Mouse (Mus musculus) megakaryocyte progenitor cell, adult 5-6 weeks (primary cell): ENCODE results near the gene Rpl23a. TPM values are rescaled to one million over a fixed set of nuclear protein-coding genes. Genes with fewer than 3 reads are reported as not detected.

Experiments
- ATAC-seq: replicated peaks from 2 replicates; pipeline ENCODE4 v1.8.0; 2016; ENCODE audit warnings: mild to moderate bottlenecking, moderate TSS enrichment, inconsistent platforms; ENCODE audit not compliant: poor library complexity
- total RNA-seq, 2 experiments: library from RNA; stranded (forward) in 1 of 2; stranded (reverse) in 1 of 2; fragments of 157-497, 149-512 nt in 1 of 2; fragments of 200-1000 nt in 1 of 2; gene quantifications; 2 replicates each; pipeline versions ENCODE4 v1.2.3 to v1.2.4; 2015 to 2017

Gene Rpl23a
- 3,991 and 4,341 TPM in 2 replicates for total RNA-seq (2015)
- 2,958 and 3,443 TPM in 2 replicates for total RNA-seq (2017)

DNA sequence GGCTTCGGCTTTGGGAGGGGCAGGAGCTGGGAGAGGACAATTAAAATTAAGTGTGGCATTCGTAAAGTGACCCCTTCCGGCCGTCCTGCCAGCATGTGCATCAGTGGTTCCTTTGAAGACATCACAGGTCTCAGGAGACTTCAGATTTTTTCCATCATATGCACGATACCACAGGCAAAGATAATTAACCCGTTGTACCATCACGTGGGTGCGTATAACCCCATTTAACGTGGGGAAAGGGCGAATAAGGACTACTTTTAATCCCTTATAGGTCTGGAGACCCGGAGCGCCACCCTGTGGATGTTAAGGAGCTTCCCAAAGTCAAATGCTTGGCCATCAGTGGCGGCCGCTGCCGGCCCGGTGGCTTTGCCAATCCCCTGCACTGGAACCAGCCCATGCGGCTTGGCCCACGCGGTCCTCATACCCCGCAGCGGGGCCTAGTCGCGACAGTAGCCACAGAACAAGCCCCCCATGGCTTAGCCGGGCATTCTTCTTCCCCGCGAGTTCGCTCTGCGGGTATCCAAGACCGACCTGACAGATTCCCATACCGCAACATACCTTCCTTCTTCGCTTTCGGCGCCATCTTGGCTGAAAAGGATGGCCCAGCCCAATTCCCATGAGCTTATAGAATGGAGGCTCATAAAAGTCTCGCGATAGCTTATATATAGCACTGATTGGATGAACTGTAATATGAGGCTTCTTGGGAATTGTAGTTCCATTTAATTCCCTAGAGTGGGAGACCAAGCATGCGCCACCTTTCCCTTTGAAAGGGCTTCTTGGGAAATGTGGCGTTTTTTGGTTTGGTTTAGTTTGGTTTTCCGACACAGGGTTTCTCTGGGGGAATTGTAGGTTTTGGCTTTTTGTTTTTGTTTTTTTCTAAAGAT lies at the start of gene Rpl23a:
Gene Rpl23a, minus strand, starts transcription at position 624 of the 884 bp plus-strand sequence.
- peak; percentile 77 for ATAC-seq

DNA sequence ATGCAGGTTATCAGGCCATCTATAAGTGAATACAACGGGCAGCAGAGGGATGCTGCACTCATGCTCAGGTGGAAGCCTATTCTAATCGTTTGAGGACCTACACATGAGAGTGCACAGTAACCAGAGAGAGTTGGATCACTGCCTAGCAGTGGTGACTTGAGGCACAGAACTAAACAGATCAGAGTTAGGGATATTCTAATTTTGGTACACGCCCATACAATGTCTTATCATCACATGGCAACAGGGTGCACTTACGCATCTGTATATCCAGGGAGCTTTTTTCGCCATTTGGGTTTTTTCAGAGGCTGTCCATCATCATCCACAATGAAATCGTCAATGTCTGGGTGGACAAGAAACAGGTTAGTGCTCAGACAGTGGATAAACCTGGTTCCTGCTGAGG lies 48.1 kb upstream of the Rpl23a start:
- peak; percentile 61 for ATAC-seq

DNA sequence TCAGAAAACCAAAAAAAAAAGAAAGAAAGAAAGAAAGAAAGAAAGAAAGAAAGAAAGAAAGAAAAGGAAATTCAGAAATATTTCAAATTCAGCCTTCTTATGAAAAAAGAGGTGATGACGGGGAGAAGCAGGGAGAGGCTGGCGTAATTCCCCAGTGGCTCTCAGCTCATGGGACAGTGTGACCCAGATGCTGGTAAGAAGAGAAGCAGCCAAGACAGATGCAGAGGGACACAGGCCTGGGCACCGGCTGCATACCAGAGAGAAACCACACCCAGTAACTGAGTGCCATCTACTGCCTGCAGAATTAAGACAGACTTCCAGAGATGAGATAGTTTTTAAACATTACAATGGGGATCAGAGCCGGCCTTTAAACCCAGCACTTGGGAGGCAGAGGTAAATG lies 40.2 kb upstream of the Rpl23a start:
- ATAC-seq, result no peak

DNA sequence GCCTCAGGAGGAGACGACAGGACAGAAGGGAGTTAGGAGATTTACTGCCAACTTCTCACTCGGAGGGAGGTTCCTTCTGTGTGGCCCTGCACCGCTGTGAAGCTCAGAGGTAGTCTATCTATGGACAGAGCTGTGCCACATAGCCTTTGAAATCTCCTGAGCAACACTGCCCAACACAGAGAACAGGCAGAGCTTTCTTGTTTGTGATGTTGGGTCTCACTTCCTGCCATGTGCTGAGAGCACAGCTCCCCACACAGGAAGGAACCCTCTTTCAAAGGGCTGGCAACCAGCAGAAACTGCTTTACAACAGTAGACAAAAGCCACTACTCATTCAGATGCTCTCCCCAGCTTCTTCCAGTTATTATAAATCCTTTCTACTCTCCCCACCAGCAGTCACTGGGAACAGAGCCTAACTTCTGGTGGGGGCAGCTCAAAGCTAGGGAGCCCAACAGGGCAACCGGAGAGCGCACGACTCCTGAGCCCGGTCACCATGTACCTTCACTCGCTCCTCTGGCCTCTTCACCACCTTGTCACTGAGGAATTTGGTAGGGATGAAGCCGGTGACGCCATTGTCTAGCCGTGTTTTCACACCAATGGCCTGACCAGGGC lies 32.4 kb upstream of the Rpl23a start:
- ATAC-seq, result no peak

DNA sequence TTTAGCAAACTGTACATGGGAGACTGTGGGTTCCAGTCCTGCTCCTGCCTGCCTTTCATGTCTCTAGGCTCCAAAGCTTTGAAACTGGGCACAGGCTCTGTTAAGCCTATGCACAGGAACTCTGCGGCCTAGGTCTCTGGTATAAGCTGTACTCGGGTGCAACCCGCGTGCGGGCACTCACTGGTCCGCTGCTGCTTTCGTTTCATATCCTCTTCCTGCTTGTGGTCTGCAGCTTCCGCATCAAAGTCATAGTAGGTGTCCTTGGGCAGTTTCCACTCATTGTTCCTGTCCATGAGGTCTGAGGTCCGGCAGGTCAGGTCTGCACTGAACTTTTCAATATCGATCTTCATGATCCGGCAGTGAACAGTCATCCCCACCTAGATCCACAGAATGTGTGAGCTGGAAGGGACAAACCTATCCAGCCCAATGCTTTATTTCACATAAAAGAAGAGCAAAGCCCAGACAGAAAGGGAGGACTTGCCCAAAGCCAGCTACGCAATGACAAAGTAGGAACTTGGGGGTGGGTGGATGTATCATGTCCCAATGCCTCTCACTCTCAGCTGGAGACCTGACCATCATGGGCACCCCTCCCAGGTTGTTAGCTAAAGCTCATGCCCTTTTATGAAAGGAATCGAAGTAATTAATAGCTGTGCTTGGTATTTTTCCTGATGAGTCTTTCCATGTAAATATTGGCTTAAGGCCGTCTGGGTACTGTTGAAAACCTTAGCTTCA lies 29.9 kb upstream of the Rpl23a start:
- ATAC-seq, result peak; percentile 86

DNA sequence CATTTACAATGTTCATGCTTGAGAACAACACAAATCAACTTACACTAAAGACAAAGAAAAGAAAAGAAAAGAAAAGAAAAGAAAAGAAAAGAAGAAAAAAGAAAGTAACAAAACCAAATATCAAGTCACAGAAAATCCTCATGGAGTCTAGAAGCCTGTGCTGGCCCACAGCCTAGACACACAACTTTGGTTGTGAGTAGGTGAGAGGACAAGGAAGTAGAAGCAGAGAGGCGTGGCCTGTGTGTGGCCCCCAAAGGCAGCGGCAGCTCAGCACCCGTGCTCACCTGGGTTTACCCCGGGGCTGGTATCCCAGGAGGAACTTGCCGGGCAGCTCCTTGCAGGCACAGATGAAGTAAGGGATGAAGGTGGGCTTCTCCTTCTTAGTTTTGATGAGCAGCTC lies 28.1 kb upstream of the Rpl23a start:
- ATAC-seq, result no peak

DNA sequence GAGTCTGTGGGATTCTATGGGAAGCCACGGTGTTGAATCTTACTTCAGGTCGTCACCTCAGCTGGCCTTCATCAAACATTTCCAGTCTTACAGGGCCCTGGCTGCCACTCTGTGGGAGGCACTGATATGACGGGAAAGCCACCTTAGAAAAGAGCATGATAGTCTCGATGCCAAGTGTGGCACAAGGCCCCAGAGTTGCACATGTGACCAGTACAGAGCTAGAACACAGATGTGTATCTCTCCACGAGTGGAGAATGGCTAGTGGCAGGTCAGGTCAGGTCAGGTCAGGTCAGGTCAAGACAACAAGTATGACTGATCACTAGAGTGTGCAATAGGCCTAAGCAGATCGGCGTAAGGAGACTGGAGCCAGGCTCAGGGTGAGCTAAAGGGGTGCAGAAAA lies 27.2 kb upstream of the Rpl23a start:
- ATAC-seq, result no peak

DNA sequence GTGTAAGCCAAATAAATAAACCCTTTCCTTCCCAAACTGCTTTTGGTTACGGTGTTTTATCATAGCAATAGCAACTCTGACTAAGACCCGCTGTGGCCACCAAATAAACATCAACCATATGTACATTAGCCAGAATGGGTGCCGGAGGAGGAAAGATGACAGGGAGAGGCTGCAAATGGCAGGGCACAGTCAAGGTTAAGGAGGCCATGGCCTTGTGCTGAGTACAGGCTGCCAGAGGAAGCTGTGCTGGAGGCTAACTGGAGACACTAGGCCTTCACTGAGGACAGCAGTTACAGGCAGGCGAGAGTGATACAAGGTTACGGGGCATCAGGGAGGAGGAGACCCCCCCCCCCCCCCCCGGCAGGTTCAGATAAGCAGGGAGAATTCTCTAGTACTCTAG lies 26.5 kb upstream of the Rpl23a start:
- ATAC-seq, result no peak

DNA sequence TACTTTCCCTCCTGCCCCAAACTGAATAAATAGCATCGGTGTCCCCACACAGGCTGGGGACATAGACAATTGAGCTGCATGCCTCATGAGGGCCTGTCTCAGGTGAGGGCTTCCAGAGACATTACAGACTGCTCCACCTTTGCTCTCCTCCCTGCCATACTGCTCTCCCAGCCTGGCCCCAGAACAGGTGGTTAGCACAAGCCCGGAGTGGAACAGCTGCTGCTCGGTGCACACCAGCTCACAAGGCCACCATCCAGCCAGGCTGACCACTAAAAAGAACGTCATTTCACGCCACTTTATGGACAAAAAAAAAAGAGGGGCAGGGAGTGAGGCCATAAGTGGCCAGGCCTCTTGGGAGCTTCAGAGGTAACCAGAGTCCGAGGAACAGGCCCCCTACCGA lies 23.8 kb upstream of the Rpl23a start:
- no peak for ATAC-seq

DNA sequence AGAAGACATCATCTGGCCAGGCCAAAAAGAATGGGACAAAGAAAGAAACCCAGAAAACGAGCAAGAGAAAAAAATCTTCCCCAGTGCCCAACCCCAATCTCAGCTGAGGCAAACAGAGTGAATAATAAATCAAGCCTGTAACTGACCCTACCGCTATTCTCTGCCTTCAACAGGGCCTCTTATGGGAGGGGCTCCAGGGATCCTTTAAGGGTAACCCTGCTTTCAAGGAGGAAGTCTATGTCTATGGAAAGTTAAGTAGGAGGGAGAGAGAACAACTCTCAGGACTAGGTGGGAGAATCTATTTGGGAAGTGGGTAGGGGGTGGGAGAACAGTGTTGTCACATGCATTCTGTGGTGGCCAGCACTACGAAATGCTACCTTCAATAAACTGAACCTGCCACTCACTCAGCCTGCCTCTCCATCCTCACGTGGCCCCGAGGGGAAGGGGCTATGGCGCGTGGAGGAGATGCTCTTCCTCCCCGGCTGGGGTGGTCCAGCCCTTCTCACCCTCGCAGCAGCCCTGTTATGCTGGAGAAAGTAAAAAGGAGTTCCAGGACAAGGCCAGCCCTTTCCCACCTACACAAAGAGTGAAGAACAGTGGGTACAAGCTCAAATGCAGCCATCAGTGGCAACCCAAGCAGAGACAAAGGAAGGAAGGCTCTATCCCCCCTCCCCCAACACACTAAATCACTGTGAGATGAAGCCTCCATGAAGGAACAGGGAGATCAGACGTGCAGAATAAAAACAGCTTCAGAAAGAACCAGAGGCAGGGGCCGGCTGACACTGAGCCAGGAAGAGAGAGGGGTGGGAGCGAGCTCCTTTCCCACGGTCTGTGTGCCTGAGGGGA lies 22.2 kb upstream of the Rpl23a start:
- no peak for ATAC-seq

DNA sequence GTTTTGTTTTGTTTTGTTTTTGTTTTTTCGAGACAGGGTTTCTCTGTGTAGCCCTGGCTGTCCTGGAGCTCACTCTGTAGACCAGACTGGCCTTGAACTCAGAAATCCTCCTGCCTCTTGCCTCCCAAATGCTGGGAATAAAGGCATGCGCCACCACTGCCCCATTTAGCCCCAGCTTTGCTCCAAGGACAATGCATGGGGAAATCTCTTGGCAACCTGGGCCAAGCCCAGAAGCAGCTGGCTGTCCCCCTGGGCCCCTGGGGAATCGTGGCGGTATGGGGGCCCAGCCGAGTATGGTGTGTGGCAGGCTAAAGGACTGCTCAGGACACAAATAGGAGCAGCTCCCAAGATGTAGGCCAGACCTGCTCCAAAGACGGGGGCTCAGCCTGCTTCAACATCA lies 20.9 kb upstream of the Rpl23a start:
- no peak for ATAC-seq

DNA sequence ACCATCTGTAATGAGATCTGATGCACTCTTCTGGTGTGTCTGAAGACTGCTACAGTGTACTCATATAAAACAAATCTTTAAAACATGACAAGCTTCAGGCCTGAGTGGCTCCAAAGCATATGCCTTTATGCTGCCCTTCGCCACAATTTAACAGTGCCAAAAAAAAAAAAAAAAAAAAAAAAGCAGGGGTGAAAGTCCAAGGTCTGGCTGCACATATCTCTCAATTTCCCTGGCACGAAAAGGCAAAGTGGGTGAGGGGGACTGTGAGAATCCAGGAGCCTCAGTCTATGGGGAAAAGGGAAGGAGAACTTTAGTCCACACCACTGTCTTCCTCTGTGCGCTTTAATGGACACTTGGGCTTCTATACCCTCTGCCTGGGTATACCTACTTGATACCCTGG lies 19.0 kb upstream of the Rpl23a start:
- no peak for ATAC-seq

DNA sequence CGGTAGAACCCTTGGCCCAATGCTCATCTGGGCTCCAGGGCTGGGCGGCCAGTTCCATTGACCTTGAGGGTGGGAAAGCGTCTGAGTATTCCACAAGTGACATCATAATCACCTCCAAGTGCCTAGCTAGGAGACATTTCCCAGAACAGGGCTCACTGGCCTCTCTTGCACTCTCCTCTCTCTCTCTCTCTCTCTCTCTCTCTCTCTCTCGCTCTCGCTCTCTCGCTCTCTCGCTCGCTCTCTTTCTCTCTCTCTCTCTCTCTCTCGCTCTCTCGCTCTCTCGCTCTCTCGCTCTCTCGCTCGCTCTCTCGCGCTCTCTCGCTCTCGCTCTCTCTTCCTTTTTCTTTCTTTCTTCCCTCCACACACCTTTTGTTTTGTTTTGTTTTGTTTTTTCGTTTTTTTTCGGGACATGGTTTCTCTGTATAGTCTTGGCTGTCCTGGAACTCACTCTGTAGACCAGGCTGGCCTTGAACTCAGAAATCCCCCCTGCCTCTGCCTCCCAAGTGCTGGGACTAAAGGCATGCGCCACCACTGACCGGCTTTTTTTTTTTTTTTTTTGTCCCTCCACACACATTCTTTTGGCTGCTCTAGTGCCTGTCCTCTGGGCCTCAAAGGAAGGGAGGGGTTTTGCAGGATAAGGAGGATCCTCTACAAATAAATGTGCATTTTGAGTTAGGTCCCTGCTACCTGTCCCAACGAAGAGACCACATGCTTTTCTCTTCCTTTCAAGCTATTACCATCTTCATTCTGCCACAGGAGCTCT lies 11.9 kb upstream of the Rpl23a start:
- ATAC-seq, result no peak

DNA sequence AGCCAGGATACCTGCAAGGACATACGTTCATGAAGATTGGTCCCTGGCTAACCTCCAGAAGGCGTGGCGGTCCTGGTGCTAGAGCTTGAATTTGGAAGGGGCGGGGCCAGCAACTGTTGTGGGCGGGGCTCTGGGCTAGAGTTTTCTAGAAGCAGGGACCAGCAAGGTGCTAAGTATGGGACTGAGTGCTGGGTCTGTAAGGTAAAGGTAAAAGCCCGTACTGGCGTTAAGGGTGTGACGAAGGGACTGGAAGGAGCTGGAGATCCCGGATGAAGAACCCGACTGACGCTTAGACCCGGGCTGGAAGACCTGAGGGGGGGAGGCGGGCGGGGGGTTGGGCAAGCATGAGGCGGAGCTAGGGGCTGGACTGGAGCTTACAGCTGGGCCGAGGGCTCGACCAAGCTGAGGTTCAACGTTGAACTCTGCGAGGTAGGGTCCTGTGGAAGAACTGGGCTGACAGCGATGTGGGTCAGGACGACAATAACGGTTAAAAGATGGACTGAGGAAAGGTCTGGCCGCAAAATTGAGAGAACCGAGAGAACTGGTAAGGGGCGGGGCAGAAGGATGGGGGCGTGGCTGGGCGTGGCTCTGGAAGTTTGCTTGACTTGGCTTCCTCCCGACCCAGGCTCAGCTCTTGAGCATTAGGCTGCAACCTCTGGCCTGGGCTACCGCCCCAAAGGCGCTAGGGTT lies 11.2 kb upstream of the Rpl23a start:
- peak; percentile 96 for ATAC-seq

DNA sequence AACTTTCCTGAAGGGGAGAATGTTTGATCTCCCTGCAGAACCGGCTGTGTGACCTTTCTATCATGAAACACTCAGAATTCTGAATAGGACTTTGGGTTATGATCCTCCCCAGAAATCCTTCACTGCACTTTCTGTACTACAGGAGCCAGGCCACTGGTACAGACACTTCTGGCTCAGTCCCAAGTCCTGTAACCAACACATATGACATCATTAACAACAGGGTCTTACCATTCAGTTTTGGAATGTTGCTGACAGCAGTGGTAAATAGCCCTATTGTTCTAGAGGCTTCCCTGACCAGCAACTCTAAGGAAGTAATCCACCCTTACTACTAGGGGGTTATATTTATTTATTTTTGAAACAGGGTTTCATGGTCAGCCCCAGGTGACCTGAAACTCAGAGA lies 9.7 kb upstream of the Rpl23a start, which contains the start of gene Proca1:
Gene Proca1, plus strand, starts transcription at position 280 of the 400 bp plus-strand sequence.
- no peak for ATAC-seq

DNA sequence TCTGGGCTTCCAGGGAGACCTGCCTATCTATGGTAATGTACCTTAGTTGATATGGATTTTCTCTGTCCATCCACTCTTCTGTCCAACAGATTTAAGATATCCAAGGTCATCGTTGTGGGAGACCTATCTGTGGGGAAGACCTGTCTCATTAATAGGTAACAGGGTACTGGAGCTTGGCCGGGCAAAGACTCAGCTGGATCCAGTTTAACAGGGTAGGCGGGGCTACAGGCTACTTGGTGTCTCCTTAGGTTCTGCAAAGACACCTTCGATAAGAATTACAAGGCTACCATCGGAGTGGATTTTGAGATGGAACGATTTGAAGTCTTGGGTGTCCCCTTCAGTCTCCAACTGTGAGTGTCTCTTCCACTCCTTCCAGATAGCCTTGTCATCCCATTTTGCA lies 6.7 kb upstream of the Rpl23a start:
- ATAC-seq, result no peak

DNA sequence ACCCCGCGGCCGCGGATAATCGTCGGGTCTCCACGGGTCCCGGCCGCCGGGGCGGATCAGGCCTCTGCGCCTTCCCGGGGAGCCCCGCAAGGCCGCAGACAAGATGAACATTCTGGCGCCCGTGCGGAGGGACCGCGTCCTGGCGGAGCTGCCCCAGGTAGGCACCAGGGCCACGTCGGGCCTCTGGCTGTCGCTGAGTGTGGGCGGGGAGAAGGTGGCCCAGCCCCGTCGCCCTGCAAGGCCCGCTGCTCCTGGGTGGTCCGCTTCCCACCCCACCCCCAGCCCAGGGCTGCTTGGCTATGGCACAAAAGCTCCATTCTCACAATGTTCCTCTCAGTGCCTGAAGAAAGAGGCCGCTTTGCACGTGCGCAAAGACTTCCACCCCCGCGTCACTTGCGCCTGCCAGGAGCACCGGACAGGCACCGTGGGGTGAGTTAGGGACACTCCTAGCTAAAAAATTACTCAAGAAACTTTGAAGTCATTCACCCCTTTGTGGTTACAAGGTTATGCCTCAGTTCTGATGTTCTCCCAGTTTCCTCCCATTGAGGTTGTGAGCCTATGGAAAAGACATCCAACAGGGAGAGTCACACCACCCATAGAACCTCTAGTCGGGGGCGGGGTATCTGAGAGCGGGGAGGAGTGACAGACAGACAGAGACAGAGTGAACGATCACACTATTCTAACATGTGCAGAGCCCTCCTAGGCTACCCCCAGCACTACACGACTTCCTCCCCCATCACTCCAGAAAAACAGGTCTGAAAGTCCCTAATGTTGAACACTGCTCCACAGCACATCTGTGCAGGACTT lies 6.1 kb upstream of the Rpl23a start:
- ATAC-seq, result no peak
